Mouse (Mus musculus) spleen, adult 10 weeks (tissue): ENCODE measurements around the gene Fbxl17. TPM values are rescaled to one million over a fixed set of nuclear protein-coding genes. Genes with fewer than 3 reads are reported as not detected.

Source experiments
- polyA plus RNA-seq: library from polyadenylated mRNA; stranded (reverse); fragments of 350-450 nt; fragmentation: Illumina TruSeq; extraction: RNeasy Lipid Tissue Mini Kit (QIAGEN cat#74804); gene quantifications from one replicate; pipeline ENCODE4 v1.2.3, GENCODE M21; 2015; ENCODE audit warnings: low replicate concordance; ENCODE audit not compliant: insufficient read depth

Gene Fbxl17
- 24.2 TPM for polyA plus RNA-seq

DNA sequence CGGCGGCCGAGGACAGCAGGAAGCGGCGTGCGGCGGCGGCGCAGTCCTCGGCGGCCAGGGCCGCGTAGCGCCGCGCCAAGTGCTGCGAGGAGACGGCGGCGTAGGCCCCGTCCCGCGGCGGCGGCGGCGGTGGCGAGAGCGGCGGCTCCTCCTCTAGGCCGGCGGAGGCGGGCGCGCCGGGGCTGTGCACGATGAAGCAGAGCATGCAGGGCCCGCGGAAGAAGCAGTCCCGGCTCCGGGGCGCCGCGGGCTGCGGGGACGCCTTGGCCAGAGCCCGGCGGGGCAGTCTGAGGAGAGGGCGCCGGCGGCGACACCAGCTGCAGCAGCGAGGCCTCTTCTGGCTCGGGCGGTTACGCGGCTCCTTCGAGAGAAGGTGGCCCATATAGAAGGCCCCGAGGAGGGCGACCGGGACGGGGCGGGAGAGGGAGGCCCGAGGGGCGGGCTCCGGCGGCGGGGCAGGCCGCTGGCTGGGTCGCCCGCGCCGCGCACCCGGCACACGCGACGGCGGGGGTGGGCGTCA lies at the start of gene Fbxl17:
Fbxl17 (minus strand) TSS at position 382 of the 520 bp plus-strand sequence.

